Mouse (Mus musculus) left cerebral cortex, adult 11 months (tissue): Measurements from ENCODE around the gene Gm48552.

Experiments
- DNase-seq: peaks from one replicate; pipeline ENCODE4 v3.0.0; 2022; ENCODE audit warnings: low spot score

Gm48552 gene

GRCm38 (mm10) chr10:81388505-81389055 is at the start of gene Gm48552:
Gene Gm48552 (plus strand): TSS chr10:81389005.
- DNase-seq = no peak

GRCm38 (mm10) chr10:81340551-81341332 is 48.1 kb upstream of the Gm48552 start:
- DNase-seq = no peak

- no peak for DNase-seq
These were observed 47.4 kb upstream of the Gm48552 start for GRCm38 (mm10) chr10:81341333-81341949.

GRCm38 (mm10) chr10:81342686-81343505 is 45.9 kb upstream of the Gm48552 start, which contains the start of gene Gipc3:
Gene Gipc3 (minus strand): TSS chr10:81343266.
- DNase-seq = no peak

GRCm38 (mm10) chr10:81344421-81345161 is 44.2 kb upstream of the Gm48552 start:
- no peak for DNase-seq

GRCm38 (mm10) chr10:81345162-81345534 is 43.7 kb upstream of the Gm48552 start:
- DNase-seq = no peak

GRCm38 (mm10) chr10:81346453-81347067 is 42.2 kb upstream of the Gm48552 start:
- DNase-seq = no peak

- no peak for DNase-seq
These were observed 39.7 kb upstream of the Gm48552 start for GRCm38 (mm10) chr10:81349146-81349545.

- DNase-seq = no peak
These were observed 38.8 kb upstream of the Gm48552 start for GRCm38 (mm10) chr10:81349961-81350350.

- DNase-seq = peak; percentile 99
These were observed 38.3 kb upstream of the Gm48552 start, which contains the start of gene Hmg20b for GRCm38 (mm10) chr10:81350351-81351063. Gene Hmg20b (minus strand): TSS chr10:81350480.

GRCm38 (mm10) chr10:81351678-81352291 is 37.0 kb upstream of the Gm48552 start:
- DNase-seq = no peak

GRCm38 (mm10) chr10:81354738-81355477 is 33.9 kb upstream of the Gm48552 start:
- DNase-seq = no peak

- no peak for DNase-seq
These were observed 33.3 kb upstream of the Gm48552 start for GRCm38 (mm10) chr10:81355533-81355932.

GRCm38 (mm10) chr10:81356352-81356990 is 32.3 kb upstream of the Gm48552 start:
- no peak for DNase-seq

GRCm38 (mm10) chr10:81356991-81357844 is 31.6 kb upstream of the Gm48552 start, which contains the start of gene Mfsd12:
Gene Mfsd12 (plus strand): TSS chr10:81357491.
- DNase-seq = peak; percentile 77

GRCm38 (mm10) chr10:81358209-81358608 is 30.6 kb upstream of the Gm48552 start:
- no peak for DNase-seq

- no peak for DNase-seq
These were observed 30.0 kb upstream of the Gm48552 start for GRCm38 (mm10) chr10:81358841-81359240.

GRCm38 (mm10) chr10:81360721-81361120 is 28.1 kb upstream of the Gm48552 start:
- DNase-seq = no peak
